Mouse (Mus musculus) midbrain, embryonic 11.5 days (tissue): ENCODE data around the gene Ehd2. TPM values are rescaled to one million over a fixed set of nuclear protein-coding genes. Genes with fewer than 3 reads are reported as not detected.

ENCODE experiments used
- polyA plus RNA-seq: library from polyadenylated mRNA; unstranded; fragments of >200 nt; fragmentation: Nextera tagmentation; extraction: Ambion mirVana; gene quantifications from 2 replicates; pipeline ENCODE4 v1.2.1, GENCODE M21; 2014

The Ehd2 gene
- polyA plus RNA-seq, 1 experiment from 2014 or later = 8.9 TPM

Other genes starting within 250 kb of the Ehd2 start
- not detected in 2 replicates for gene Obox5, start 217.4 kb downstream of the Ehd2 start, polyA plus RNA-seq
- gene Obox6, start 127.9 kb downstream of the Ehd2 start, polyA plus RNA-seq = not detected in 2 replicates
- 0.20 and 0.51 TPM in 2 replicates for gene Crx, start 87.6 kb downstream of the Ehd2 start, polyA plus RNA-seq
- gene Crxos, start 85.0 kb downstream of the Ehd2 start, polyA plus RNA-seq = 0.08 and 0.36 TPM in 2 replicates
- 1,003 and 1,028 TPM in 2 replicates for gene Selenow, start 45.2 kb downstream of the Ehd2 start, polyA plus RNA-seq
- gene Nop53, start 21.5 kb downstream of the Ehd2 start, polyA plus RNA-seq = 186 and 187 TPM in 2 replicates
- 5.0 and 6.1 TPM in 2 replicates for gene Bicra, start 80.4 kb upstream of the Ehd2 start, polyA plus RNA-seq
- not detected in 2 replicates for gene Zfp541, start 94.2 kb upstream of the Ehd2 start, polyA plus RNA-seq
- 162 and 165 TPM in 2 replicates for gene Napa, start 130.9 kb upstream of the Ehd2 start, polyA plus RNA-seq
- gene Kptn, start 152.3 kb upstream of the Ehd2 start, polyA plus RNA-seq = 16.2 and 18.2 TPM in 2 replicates
- gene Slc8a2, start 162.3 kb upstream of the Ehd2 start, polyA plus RNA-seq = 0.27 and 0.34 TPM in 2 replicates
- 74.7 and 80.7 TPM in 2 replicates for gene Meis3, start 207.5 kb upstream of the Ehd2 start, polyA plus RNA-seq